Mouse (Mus musculus) spleen, postnatal 14 days (tissue): ENCODE results near the gene Mn1.

Experiments
- DNase-seq, 2 experiments: peaks; one replicate each; pipeline ENCODE4 v3.0.0; 2021 to 2022; ENCODE audit warnings: low spot score in 2 of 2

Mn1 gene

GRCm38 (mm10) chr5:111416591-111417374, at the start of gene Mn1:
Mn1 (plus strand) TSS chr5:111417362.
- peak in 1 of 2 experiments; percentile 17 for DNase-seq

DNA sequence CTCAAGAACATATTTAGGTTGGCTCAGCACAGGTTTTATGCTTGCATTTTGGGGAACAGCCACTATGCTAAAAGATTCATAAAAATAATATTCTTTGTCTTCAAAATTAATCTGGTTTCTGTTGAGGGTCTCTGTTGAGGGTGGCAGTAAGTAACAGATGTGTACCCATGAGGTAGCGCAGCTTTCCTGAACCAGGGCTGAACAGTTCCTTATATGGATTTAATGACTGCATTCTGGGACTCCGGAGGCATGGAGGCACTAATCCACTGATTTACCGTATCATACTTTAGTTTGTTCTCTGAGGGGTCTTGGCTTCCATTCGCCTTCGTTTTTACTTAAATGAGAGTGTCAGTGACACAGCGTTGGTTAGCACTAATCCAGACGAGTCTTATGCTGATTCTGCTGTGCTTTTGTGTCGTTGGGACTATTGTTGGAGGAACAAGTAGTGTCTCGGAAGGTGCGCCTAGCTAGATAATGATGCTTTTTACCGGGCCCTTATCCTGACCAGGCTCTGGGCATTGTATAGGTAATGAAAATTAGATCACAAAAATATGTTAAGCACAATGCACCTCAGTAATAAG, 49.1 kb upstream of the Mn1 start:
- no peak for DNase-seq

GRCm38 (mm10) chr5:111368576-111368975, 48.6 kb upstream of the Mn1 start:
- no peak for DNase-seq

- DNase-seq = no peak
Measured at GRCm38 (mm10) chr5:111375616-111376015, 41.5 kb upstream of the Mn1 start.

GRCm38 (mm10) chr5:111376276-111377020, 40.7 kb upstream of the Mn1 start:
- no peak for DNase-seq

GRCm38 (mm10) chr5:111378126-111378993, 38.8 kb upstream of the Mn1 start:
- no peak for DNase-seq

DNA sequence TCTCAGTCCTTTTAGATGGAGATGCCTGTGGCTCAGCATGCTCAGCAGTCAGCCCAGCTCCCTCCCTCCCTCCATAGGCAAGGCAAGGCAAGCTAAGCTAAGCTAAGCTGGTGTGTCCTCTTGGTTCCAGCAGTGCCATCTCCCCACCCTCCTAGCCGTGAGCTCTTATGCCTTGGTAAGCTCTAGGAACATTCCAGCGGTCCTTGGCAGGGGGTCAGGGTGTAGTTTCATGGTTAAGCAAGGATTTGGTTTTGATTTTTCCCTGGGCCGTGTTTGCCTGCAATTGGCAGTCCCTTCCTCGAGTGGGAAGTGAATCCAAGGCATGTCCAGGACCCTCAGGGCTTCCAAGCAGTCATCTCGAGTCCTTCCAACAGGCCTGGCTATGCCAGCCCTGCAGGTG, 33.8 kb upstream of the Mn1 start:
- no peak for DNase-seq

- no peak for DNase-seq
Measured at GRCm38 (mm10) chr5:111390911-111391310, 26.3 kb upstream of the Mn1 start.

GRCm38 (mm10) chr5:111391485-111391884, 25.7 kb upstream of the Mn1 start:
- DNase-seq = no peak

GRCm38 (mm10) chr5:111393346-111394197, 23.6 kb upstream of the Mn1 start:
- DNase-seq = no peak

- DNase-seq = no peak
Measured at GRCm38 (mm10) chr5:111394198-111395053, 22.7 kb upstream of the Mn1 start.

GRCm38 (mm10) chr5:111395771-111396170, 21.4 kb upstream of the Mn1 start:
- no peak for DNase-seq

DNA sequence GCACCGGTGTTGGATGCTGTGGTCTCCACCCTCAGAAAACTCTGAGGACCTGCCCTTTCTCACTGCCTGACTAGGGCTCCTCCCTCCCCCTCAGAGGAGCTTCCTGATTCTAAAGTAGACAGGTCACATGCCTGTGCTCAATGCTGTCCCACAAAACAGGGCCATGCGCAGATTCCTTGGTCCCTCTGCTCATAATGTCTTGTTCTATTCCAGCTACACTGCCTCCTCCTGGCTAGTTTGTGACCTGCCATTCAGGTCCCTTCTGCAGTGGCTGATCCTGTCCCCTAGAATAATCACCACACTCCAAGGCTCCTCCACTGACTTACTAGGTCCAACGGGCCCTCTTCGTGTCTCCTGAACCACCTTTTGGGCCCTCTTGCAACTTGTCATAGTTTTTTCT, 21.0 kb upstream of the Mn1 start:
- DNase-seq = no peak

GRCm38 (mm10) chr5:111398471-111398870, 18.7 kb upstream of the Mn1 start:
- no peak for DNase-seq

DNA sequence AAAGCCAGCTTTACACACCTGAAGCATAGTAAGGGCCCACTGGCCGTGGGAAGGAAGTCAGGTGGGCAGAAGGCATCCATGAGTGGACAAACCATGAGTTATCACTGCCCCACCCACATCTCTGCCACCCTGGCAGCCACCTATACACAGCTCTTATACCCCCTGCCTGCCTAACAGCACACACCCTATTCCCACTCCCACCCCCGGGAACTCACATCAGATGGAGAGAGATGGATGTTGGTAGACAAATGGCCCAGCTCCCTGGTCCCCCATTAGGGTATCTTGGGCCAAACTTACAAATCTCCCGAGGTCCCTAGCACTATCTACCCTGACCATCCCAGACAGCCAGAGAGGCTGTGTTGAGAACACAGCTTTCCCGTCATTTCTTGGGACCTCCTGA, 17.9 kb upstream of the Mn1 start:
- no peak for DNase-seq

DNA sequence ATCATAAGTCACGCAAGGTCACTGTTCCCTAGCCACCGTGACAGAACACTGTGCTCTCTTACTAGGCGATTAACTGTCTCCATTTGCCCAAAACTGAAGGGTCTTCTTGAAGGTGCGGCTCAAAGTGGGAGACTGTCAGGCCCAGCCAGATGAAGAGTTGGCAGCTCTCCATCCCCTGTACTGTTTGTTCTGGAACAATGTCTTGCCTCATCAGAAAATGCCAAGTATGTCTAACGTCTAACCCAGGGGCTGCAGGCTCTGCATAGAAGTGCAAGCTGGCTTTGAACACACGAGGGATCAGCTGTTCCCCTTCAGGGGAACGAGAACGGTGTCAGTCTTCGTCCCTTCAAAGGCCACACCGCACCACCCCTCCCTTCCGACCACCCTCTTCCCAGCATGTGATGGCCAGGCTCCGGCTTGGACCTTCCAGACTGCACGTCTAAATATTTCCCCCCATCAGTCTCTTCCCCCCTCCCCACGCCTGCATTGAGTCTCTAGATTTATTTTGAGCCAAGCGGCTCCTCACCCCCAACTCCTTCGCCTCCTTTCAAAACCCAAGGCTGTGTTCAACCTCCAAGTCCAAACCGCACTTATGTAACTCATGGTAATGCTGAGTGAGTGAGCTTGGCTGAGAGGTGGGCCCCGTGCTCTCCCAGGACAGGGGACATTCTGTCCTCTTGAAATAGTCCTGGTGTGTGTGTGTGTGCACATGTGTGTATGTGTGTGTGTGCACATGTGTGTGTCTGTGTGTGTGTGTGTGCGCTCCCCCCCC, 15.1 kb upstream of the Mn1 start:
- DNase-seq = no peak

GRCm38 (mm10) chr5:111402651-111402996, 14.5 kb upstream of the Mn1 start:
- no peak for DNase-seq

DNA sequence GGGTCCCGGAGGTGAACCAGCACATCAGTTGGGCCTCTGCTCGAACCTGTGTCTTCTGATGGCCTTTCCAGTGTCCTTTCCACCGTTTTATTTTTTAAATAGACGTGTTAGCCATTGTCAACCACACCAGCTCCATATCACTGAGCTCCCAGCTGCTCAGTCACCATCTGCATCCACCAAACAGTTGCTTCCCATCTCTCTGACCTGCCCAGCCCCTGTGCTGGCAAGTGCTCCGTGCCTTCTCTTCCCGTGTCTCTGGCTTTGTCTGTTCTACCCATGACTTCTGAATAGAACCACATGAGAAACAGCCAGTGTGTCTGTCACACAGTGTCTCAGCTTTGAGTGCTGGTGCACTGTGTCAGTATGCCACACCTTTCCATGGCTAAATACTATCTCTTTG, 12.4 kb upstream of the Mn1 start:
- DNase-seq = no peak

GRCm38 (mm10) chr5:111408470-111409105, 8.6 kb upstream of the Mn1 start:
- no peak for DNase-seq
